Comparison of ENCODE assay signal across 20 mouse cellular contexts in the genomic region with DNA sequence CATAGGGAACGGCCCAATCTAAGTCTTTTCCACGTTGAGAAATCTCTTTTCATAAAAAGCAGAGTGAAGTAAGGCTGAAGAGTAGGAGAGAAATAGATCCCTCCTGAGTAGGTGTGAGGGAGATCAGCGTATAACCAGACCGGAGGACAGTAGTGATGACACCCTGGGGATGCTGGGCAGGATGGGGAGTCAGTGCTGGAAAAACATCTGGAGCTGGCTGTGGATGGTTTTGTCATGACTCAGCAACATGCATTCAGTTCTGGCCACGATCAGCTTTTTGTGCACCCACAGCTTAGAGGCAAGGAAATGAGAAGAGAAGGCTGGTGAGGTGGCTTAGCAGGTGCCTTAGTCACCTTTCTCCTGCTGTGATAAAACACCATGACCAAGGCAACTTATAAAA. TPM values are rescaled to one million over a fixed set of nuclear protein-coding genes. Genes with fewer than 3 reads are reported as not detected.
DNase-seq lines count a peak whose midpoint lies in the region; ATAC-seq and TF ChIP-seq lines count a peak whose summit lies in the region.
"Had no signal": no experiment of that assay in that cellular context is flagged by ENCODE, and none has a peak within 500 bp of the region (broad histone marks: within the 10 kb centered on the region; RNA-seq: fewer than 3 reads in every experiment).

No protein-coding gene starts in this region.

- no peak overlapping the region for H3ac ChIP-seq in C2C12 (ENCODE audit: control insufficient read depth, insufficient read length, low read depth)

- H3K27ac ChIP-seq in liver, embryonic 15.5 days (replicated peaks), result peak overlapping the region; percentile 46; the same call in 1 of the 2 replicates
- H3K27ac ChIP-seq: embryonic facial prominence, embryonic 12.5 days; hindbrain, embryonic 12.5 days had no signal

- no peaks in the 10 kb centered on the region for H3K27me3 ChIP-seq in C2C12 (ENCODE audit: control insufficient read depth, insufficient read depth, insufficient read length)
- H3K27me3 ChIP-seq in liver, embryonic 15.5 days, result no peaks in the 10 kb centered on the region
- H3K27me3 ChIP-seq: CH12.LX; embryonic facial prominence, embryonic 12.5 days; hindbrain, embryonic 12.5 days; Patski had no signal

- intact Hi-C loops in gastrocnemius, postnatal 14 days (cut with DNase I; ENCODE audit: low total_unique reads), result no loop called here

- no peaks in the 10 kb centered on the region for H3K9me3 ChIP-seq in liver, embryonic 15.5 days (replicated peaks)
- H3K9me3 ChIP-seq: embryonic facial prominence, embryonic 12.5 days had no signal

- H3K79me2 ChIP-seq in C2C12 (ENCODE audit: control insufficient read depth, insufficient read depth), result no peaks in the 10 kb centered on the region

- 67% methylated on average over 5 of the region's 5 CpGs for WGBS in liver, embryonic 15.5 days (ENCODE audit: insufficient replicate concordance)

- no peaks in the 10 kb centered on the region for H3K79me3 ChIP-seq in C2C12 (ENCODE audit: low read depth)

- H3K4me2 ChIP-seq in liver, embryonic 15.5 days, result peak overlapping the region; percentile 32
- H3K4me2 ChIP-seq: embryonic facial prominence, embryonic 12.5 days; hindbrain, embryonic 12.5 days had no signal

- ATAC-seq in liver, embryonic 15.5 days (ENCODE audit: insufficient read depth), result no peak
- no peak for ATAC-seq in granulocyte monocyte progenitor cell, adult 5-6 weeks (replicated peaks; ENCODE audit: poor library complexity, severe bottlenecking)
- ATAC-seq: intestine, postnatal 0 days; lung, postnatal 0 days; Patski had no signal

- DNase-seq in gastrocnemius, postnatal 14 days, result peak; percentile 37
- no peak for DNase-seq in gastrocnemius, postnatal 10 days
- DNase-seq in brain, adult 2 months (ENCODE audit: low read depth, low spot score), result peak; percentile 20
- no peak for DNase-seq in layer of hippocampus, postnatal 36 days
- DNase-seq: adrenal gland, postnatal 25 days; cerebellum, adult 9-10 months; heart, postnatal 10 days; left cerebral cortex, postnatal 4 days; midbrain, embryonic 14.5 days; right cerebral cortex, adult 18-20 months had no signal

- TF ChIP-seq CTCF in C2C12 (IDR thresholded peaks at IDR 0.05; ENCODE audit: control insufficient read depth, insufficient read depth, insufficient read length), result no peak

- peaks cover 49% of the 10 kb centered on the region for H3K4me1 ChIP-seq in liver, embryonic 15.5 days (replicated peaks)
- H3K4me1 ChIP-seq: embryonic facial prominence, embryonic 12.5 days had no signal

- H3K9ac ChIP-seq in liver, embryonic 15.5 days, result no peak overlapping the region
- H3K9ac ChIP-seq: embryonic facial prominence, embryonic 12.5 days; hindbrain, embryonic 12.5 days had no signal

- no peaks in the 10 kb centered on the region for H3K36me3 ChIP-seq in C2C12 (ENCODE audit: control insufficient read depth, insufficient read depth)
- no peaks in the 10 kb centered on the region for H3K36me3 ChIP-seq in liver, embryonic 15.5 days (replicated peaks)
- H3K36me3 ChIP-seq: embryonic facial prominence, embryonic 12.5 days; hindbrain, embryonic 12.5 days had no signal

- no peak overlapping the region for H3K4me3 ChIP-seq in C2C12 (ENCODE audit: insufficient read depth, poor library complexity, severe bottlenecking)
- H3K4me3 ChIP-seq in liver, embryonic 15.5 days (replicated peaks), result no peak overlapping the region
- H3K4me3 ChIP-seq: embryonic facial prominence, embryonic 12.5 days; hindbrain, embryonic 12.5 days; myocyte had no signal

TF ChIP-seq in C2C12, 6 proteins besides CTCF, POLR2A, EP300 and RAD21:
- TF ChIP-seq MYOG (IDR thresholded peaks at IDR 0.05; ENCODE audit: control insufficient read depth, extremely low read depth, insufficient read length) (no peak), USF1 (IDR thresholded peaks at IDR 0.05; ENCODE audit: low read depth) (no peak), CEBPB (IDR thresholded peaks at IDR 0.05; ENCODE audit: low read depth) (no peak), FOSL1 (IDR thresholded peaks at IDR 0.05; ENCODE audit: insufficient read depth, low read length, poor library complexity, severe bottlenecking) (peak; percentile 4), MYOD1 (IDR thresholded peaks at IDR 0.05; ENCODE audit: control insufficient read depth, insufficient read length, low read depth) (peak; percentile 7)

RNA-seq across cellular contexts. Expression of gene Hopx, which starts 19.0 kb away (rescaled TPM):
- 1 to 10 TPM; 9.7 to 9.8 TPM for total RNA-seq in gastrocnemius, postnatal 14 days (2021)
- 10 to 100 TPM; 11.2 to 13.9 TPM for total RNA-seq in gastrocnemius, postnatal 10 days (2021)
- 0.15 TPM for polyA plus RNA-seq in C2C12 (2012; fragmentation: generic; extraction: Trizol)
- polyA plus RNA-seq in liver, embryonic 15.5 days (2015; fragmentation: Nextera tagmentation; extraction: Ambion mirVana), result 0.13 and 0.28 TPM in 2 replicates
- total RNA-seq in layer of hippocampus, postnatal 36 days (2021), result 10 to 100 TPM; 85.0 to 92.8 TPM
- total RNA-seq in granulocyte monocyte progenitor cell, adult 5-6 weeks (2014; fragmentation: Nextera tagmentation), result 4.8 and 5.4 TPM in 2 replicates
- 1.9 and 3.7 TPM in 2 replicates for total RNA-seq in granulocyte monocyte progenitor cell, adult 5-6 weeks (2017)
- polyA plus RNA-seq: Patski had no signal

Comparison
In these comparisons a context has a peak if more than half of its experiments do, and no peak if none do; other contexts are left out.
1. DNase-seq: peak in gastrocnemius, postnatal 14 days (single experiment) and brain, adult 2 months (single experiment); none in gastrocnemius, postnatal 10 days (single experiment) and layer of hippocampus, postnatal 36 days (0 of 2).
2. RNA of gene Hopx, which starts 19.0 kb away (total RNA-seq): 85.0 to 92.8 TPM in layer of hippocampus, postnatal 36 days; 11.2 to 13.9 TPM in gastrocnemius, postnatal 10 days, 9.7 to 9.8 TPM in gastrocnemius, postnatal 14 days and 1.9 to 5.4 TPM in granulocyte monocyte progenitor cell, adult 5-6 weeks; every median in the first group is over 4 times any median in the second.